9 mouse cellular contexts compared by ENCODE assay signal in genomic region chr8:89006426-89006825, GRCm38 (mm10). TPM values are rescaled to one million over a fixed set of nuclear protein-coding genes. Genes with fewer than 3 reads are reported as not detected.
DNase-seq lines count a peak whose midpoint lies in the region; ATAC-seq and TF ChIP-seq lines count a peak whose summit lies in the region.
"Had no signal": no experiment of that assay in that cellular context is flagged by ENCODE, and none has a peak within 500 bp of the region (broad histone marks: within the 10 kb centered on the region; RNA-seq: fewer than 3 reads in every experiment).

No protein-coding gene starts in this region.

- no peaks in the 10 kb centered on the region for H3K9me3 ChIP-seq in E14TG2a.4 (ENCODE audit: low read length)
- no peaks in the 10 kb centered on the region for H3K9me3 ChIP-seq in intestine, embryonic 15.5 days
- no peaks in the 10 kb centered on the region for H3K9me3 ChIP-seq in liver, embryonic 15.5 days (replicated peaks)

- peaks cover 84% of the 10 kb centered on the region for H3K4me1 ChIP-seq in E14TG2a.4 (replicated peaks; ENCODE audit: low read depth, low read length)
- H3K4me1 ChIP-seq in intestine, embryonic 15.5 days (replicated peaks), result peaks cover 23% of the 10 kb centered on the region
- peaks cover 4% of the 10 kb centered on the region; the same call in 1 of the 2 replicates for H3K4me1 ChIP-seq in liver, embryonic 15.5 days (replicated peaks)

- peak overlapping the region; percentile 79 for H3K4me3 ChIP-seq in E14TG2a.4 (replicated peaks; ENCODE audit: low read length)
- peak overlapping the region; percentile 49 for H3K4me3 ChIP-seq in intestine, embryonic 15.5 days (replicated peaks)
- peak overlapping the region; percentile 36 for H3K4me3 ChIP-seq in liver, embryonic 15.5 days (replicated peaks)

- WGBS in intestine, embryonic 15.5 days, result under 1% methylated on average over 34 of the region's 34 CpGs
- under 1% methylated on average over 34 of the region's 34 CpGs for WGBS in liver, embryonic 15.5 days (ENCODE audit: insufficient replicate concordance)

- ATAC-seq in intestine, embryonic 15.5 days, result no peak
- no peak for ATAC-seq in liver, embryonic 15.5 days (ENCODE audit: insufficient read depth)
- ATAC-seq in megakaryocyte, adult 5-6 weeks (ENCODE audit: poor library complexity, severe bottlenecking), result no peak

- TF ChIP-seq CTCF in E14TG2a.4 (conservative IDR thresholded peaks at IDR 0.05; ENCODE audit: low read length), result no peak

- DNase-seq in embryo, embryonic 10.5 days (ENCODE audit: low spot score), result peak; percentile 68
- DNase-seq in ovary, postnatal 36 days (ENCODE audit: low spot score), result no peak
- DNase-seq in cerebellum, postnatal 4 days (ENCODE audit: low spot score in 2 of 2), result no peak
- no peak for DNase-seq in ovary, postnatal 10 days (ENCODE audit: low spot score)

- H3K4me2 ChIP-seq in intestine, embryonic 15.5 days (replicated peaks), result peak overlapping the region; percentile 96
- peak overlapping the region; percentile 51 for H3K4me2 ChIP-seq in liver, embryonic 15.5 days

- no peak overlapping the region for H3K27ac ChIP-seq in intestine, embryonic 15.5 days
- no peak overlapping the region for H3K27ac ChIP-seq in liver, embryonic 15.5 days (replicated peaks)

- H3K9ac ChIP-seq in intestine, embryonic 15.5 days, result peak overlapping the region; percentile 39
- H3K9ac ChIP-seq in liver, embryonic 15.5 days, result no peak overlapping the region

- peaks cover 10% of the 10 kb centered on the region; the same call in 1 of the 2 replicates for H3K36me3 ChIP-seq in E14TG2a.4 (ENCODE audit: insufficient read depth, low read length)
- no peaks in the 10 kb centered on the region for H3K36me3 ChIP-seq in intestine, embryonic 15.5 days
- H3K36me3 ChIP-seq in liver, embryonic 15.5 days (replicated peaks), result no peaks in the 10 kb centered on the region

- H3K27me3 ChIP-seq in E14TG2a.4 (ENCODE audit: insufficient read depth, low read length), result no peaks in the 10 kb centered on the region
- H3K27me3 ChIP-seq in intestine, embryonic 15.5 days (replicated peaks), result no peaks in the 10 kb centered on the region; the same call in 1 of the 2 replicates
- peaks cover 38% of the 10 kb centered on the region for H3K27me3 ChIP-seq in liver, embryonic 15.5 days

RNA-seq across cellular contexts. Expression of gene Sall1, which starts 37.5 kb away (rescaled TPM):
- polyA plus RNA-seq in intestine, embryonic 15.5 days (2015; fragmentation: Nextera tagmentation; extraction: Ambion mirVana), result 1.8 and 2.4 TPM in 2 replicates
- polyA plus RNA-seq in liver, embryonic 15.5 days (2015; fragmentation: Nextera tagmentation; extraction: Ambion mirVana), result 0.99 and 1.0 TPM in 2 replicates
- total RNA-seq in megakaryocyte, adult 5-6 weeks (2015), result not detected in 2 replicates
- total RNA-seq in megakaryocyte, adult 5-6 weeks (2017), result not detected in 2 replicates
- total RNA-seq: adrenal gland, postnatal 36 days had no signal
